Mouse (Mus musculus) cerebellum, adult 2 months (tissue): ENCODE measurements at regions not wholly inside any gene's neighbourhood (a gene's known extent, or its start where the extent isn't known, plus 50 kb on each side); places are given as distances from the start of the nearest gene placed in this dataset.

Experiments
- DNase-seq, 2 experiments: peaks; one replicate each; pipeline ENCODE4 v3.0.0; 2021
- H3K27ac ChIP-seq: fragments of 200-500 bp; 2 replicates; pipeline ENCODE4 v1.5.1; 2012; ENCODE audit warnings: low read length, control low read depth, inconsistent platforms; ENCODE audit not compliant: insufficient read depth
- H3K27me3 ChIP-seq: fragments of 200-500 bp; 2 replicates; pipeline ENCODE4 v1.6.1; 2012; ENCODE audit warnings: inconsistent platforms, mild to moderate bottlenecking, low read length, moderate library complexity; ENCODE audit not compliant: control insufficient read depth, insufficient read depth
- H3K4me1 ChIP-seq: fragments of 200-500 bp; 2 replicates; pipeline ENCODE4 v1.6.1; 2011; ENCODE audit warnings: low read length; ENCODE audit not compliant: control insufficient read depth, insufficient read depth
- H3K4me3 ChIP-seq: fragments of 200-500 bp; replicated peaks from 2 replicates; pipeline ENCODE3; 2011; ENCODE audit warnings: mild to moderate bottlenecking, low read depth, low read length, control low read depth; ENCODE audit not compliant: insufficient read depth
- CTCF ChIP-seq: fragments of 200-500 bp; IDR thresholded peaks from 2 replicates; pipeline ENCODE4 v1.5.1; 2011; ENCODE audit warnings: low read depth, mild to moderate bottlenecking, control low read depth, low read length, moderate library complexity, borderline replicate concordance; ENCODE audit not compliant: insufficient read depth
- POLR2A ChIP-seq: fragments of 200-500 bp; IDR thresholded peaks from 2 replicates; pipeline ENCODE4 v1.6.1; 2011; ENCODE audit warnings: low read length, control low read depth, borderline replicate concordance; ENCODE audit not compliant: insufficient read depth
- WGBS: fragments of 180-500 bp; shearing (Covaris S2); methylation state at CpG from one replicate; pipeline ENCODE4 v1.1.7; 2018; 5-methylcytosine and 5-hydroxymethylcytosine counted together

GRCm38 (mm10) chr1:95174013-95174582, 139.3 kb upstream of the Fam174a start:
- Histone ChIP-seq H3K4me3 (no peak overlapping the region), H3K27ac (no peak overlapping the region), H3K4me1 (no peaks in the 10 kb centered on the region), H3K27me3 (no peaks in the 10 kb centered on the region)
- 84% methylated on average over 2 of the region's 2 CpGs for WGBS
- no peak for TF ChIP-seq POLR2A
- TF ChIP-seq CTCF, result no peak
- DNase-seq, result no peak

GRCm38 (mm10) chr1:95218912-95219311, 94.5 kb upstream of the Fam174a start:
- Histone ChIP-seq H3K4me1 (no peaks in the 10 kb centered on the region), H3K27ac (no peak overlapping the region), H3K4me3 (no peak overlapping the region), H3K27me3 (no peaks in the 10 kb centered on the region)
- peak in 1 of 2 experiments; percentile 43 for DNase-seq
- 5% methylated on average over 1 of the region's 1 CpGs for WGBS
- TF ChIP-seq POLR2A (no peak), CTCF (no peak)

DNA sequence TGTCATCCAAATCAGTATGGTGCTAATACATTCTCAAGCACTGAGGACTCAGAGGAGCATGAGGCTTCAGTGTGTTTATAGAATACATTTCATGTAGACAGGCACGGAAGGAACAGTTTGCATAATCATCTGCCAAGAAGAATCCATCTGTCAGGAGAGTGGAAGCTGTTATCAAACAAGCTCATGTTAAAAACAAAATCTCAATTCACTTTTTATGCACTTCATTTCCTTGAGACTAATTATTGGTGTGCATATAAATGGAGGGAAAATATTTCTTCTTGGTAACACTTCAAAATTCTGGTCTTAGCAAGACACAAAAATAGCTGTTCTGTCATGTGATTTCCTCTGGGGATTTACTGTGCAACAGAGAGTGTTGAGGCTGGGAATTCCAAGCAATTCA, 90.1 kb upstream of the Fam174a start:
- Histone ChIP-seq H3K27me3 (no peaks in the 10 kb centered on the region), H3K4me3 (no peak overlapping the region), H3K4me1 (no peaks in the 10 kb centered on the region), H3K27ac (no peak overlapping the region)
- WGBS, result 9% methylated on average over 1 of the region's 1 CpGs
- TF ChIP-seq CTCF (no peak), POLR2A (no peak)
- peak in 1 of 2 experiments; percentile 41 for DNase-seq

DNA sequence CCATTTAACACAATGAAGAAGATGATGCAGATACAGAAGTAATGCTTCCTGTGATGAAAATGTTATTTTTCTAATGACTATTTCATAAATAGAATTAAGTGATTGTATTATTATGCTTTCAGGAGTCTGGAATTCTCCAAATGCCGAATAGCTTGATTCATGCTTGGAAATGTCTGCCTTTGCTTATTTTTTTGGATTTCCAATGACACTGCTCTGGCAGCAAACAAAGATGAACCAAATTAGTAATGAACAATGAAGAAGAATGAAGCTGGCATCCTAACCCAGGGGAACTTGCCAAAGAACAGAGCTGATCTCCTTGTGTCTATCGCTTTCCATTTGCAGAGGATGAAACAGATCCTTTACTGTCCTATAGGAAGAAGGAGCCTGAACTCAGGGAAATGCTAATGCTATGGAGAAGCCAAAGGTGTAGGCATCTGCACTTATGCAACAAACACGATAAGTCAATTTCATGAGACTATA, 71.7 kb upstream of the Fam174a start:
- H3K4me1 ChIP-seq, result no peaks in the 10 kb centered on the region
- H3K4me3 ChIP-seq, result no peak overlapping the region
- DNase-seq, result peak in 1 of 2 experiments; percentile 8
- H3K27ac ChIP-seq, result no peak overlapping the region
- no peaks in the 10 kb centered on the region for H3K27me3 ChIP-seq
- TF ChIP-seq CTCF (no peak), POLR2A (no peak)
- 34% methylated on average over 3 of the region's 3 CpGs for WGBS
